Mouse (Mus musculus): ENCODE data around the gene Pusl1.

Pusl1 gene

DNA sequence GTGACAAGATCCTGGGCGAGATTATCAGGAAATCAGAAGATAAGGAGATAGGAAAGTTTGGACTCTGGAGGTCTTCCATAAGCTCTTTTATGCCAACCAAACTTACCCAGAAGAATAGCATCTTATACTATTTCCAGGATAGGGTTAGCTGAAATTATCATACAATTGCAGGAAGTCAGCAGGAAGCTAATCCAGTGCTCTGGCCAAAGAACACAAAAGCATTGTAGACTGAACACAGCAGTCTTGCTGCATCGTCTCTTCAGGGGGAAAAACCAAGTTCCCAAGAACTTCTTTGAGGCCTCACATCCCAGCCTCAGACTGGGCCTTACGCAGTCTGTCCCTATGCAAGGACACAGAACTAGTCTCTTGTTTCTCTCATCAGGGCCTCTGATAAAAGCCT is 8.0 kb downstream of the Pusl1 start:
- peak; percentile 0 for DNase-seq

DNA sequence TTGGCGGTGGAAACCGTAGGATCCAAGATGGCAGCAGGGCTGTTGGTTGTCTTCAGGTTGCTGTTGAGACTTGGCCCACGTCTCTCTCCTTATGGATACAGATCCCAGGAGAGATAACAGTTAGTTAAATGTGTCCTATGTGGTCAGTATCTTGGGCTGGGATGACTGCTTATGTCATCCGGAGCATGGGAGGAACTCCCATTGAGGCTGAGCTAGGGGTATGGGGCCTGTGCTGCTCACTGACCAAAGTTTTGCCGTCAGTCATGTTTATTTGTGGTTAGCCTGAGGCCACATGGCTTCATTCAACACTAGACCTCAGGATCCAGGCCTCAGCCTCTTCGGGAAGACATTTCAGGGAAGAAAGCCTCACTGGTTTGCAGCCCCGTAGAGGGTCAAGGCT is 20.2 kb downstream of the Pusl1 start:
- DNase-seq: no peak

DNA sequence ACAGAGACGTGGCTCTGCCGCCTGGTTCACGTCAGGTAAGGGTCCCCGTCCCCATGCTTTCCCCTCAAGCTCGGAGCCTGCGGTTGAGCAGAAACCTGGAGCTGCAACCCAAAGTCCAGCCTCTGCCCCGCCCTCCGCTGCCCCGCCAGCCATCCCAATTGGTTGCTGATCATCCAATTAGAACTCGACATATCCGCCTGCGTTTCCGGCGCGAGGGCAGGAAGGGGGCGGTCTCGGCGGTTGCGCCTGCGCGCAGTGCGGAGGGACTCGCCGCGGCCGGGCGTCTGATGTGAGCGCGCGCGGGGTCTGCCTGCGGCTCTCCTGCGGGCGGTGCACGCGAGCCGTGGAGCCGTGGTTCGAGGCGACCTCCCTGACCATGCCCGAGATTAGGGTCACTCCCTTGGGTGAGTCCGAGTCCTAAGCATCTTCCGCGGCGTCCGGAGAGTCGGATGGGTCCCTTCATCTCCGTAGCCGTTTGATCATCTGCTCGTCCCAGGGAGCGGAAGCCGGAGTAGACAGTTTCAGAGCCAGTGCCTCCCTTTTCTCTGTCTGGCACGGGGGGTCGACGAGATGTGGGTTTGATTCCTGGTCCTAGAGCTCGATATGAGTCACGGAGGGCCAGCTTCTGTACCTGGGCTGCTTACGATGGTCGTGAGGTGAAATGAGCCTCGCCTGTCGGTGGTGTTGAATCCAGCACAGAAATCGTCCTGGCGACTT is 22.1 kb downstream of the Pusl1 start, which contains the start of the genes Cptp and Ints11:
Cptp (minus strand) TSS at position 124 of the 717 bp plus-strand sequence.
Ints11 (plus strand) TSS at position 230 of the 717 bp plus-strand sequence.
- peak; percentile 96 for DNase-seq

DNA sequence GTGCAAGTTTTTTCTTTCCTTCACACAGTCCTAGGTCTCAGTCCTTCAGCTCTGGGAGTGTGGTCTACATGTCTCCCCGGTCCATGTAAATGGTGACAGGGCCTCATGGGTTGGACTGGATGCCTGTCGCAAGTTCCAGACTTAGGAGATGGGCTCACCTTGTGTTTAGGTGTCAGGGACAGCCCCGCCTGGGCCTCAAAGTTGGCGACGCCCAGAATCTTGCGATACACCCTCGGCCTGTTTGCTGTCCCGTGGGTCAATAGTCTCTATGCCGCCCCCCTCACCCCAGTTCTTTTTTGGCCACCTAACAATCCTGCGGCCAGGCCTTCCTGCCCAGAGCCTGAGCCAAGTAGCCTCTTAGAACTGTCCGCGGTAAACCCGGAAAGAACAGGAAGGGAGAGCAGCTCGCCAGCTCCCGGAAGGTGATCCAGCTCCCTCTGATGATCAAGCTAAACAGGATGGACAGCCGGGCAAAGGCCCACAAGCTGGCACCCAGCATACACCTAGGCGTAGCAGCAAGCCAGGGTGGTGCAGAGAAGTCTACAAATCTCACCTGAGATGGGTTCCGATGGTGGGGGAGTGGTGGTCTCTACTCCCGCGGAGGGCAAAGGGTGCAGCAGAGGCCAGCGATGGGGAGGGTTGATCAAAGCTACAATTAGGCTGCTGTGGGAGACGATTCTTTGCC is 22.8 kb downstream of the Pusl1 start:
- DNase-seq: no peak

DNA sequence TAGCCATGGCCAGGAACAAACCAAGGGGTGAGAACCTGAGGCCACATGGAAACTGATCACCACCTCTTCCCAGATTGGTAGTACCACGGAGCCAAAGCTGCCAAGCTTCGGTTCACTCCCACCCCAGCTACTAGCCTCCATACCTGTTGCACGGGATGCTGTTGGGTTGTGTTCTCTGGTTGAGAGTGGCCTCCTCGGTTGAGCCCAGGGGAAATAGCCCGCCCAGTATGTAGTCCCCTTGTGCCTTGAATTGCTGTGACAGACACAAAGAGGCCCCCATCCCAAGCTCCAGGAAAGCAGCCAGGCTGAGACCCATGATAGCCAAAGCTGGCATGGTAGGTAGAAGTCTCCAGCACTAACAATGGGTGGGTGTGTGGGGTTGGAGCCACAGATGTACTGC is 28.6 kb downstream of the Pusl1 start, which contains the start of gene Tas1r3:
Tas1r3 (minus strand) TSS at position 362 of the 400 bp plus-strand sequence.
- DNase-seq: peak; percentile 19

DNA sequence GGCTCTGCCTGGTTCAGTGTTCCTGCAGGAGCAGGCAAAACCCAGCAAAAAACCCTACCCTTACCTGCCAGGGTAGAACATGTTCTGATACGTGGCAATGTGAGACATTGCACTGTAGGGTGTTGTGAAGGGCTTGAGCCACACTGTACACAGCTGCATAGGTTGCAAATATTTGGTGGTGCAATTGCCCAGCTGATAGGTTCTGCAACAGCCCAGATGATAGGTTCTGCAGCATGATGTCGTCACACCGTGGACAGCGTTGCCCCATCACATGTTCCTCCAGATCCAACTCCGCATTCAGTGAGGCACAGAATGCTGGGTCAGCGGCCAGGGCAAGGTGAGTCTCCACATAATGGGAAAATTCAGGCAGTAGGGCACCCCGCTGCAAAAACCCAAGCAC is 29.8 kb downstream of the Pusl1 start:
- DNase-seq: no peak

DNA sequence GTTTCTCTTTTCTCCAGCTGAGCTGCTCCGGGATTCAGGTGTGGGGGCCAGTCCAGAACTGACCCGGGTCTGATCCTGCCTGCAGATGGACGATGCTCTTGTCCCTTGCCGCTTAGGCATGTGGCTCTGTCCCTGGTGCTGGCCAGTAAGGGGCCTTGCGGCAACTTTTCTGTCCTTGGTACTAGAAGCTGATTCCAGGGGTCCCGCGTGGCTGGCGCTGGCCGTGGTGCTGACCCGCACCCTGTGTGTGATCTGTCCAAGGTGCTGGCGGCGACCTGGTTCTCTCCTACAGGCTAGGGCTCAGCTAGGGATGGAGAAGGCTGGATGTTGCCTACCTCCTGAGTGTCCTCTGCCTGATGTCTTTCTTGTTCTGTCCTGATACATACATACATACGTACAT is 32.3 kb downstream of the Pusl1 start:
- DNase-seq: peak; percentile 7

DNA sequence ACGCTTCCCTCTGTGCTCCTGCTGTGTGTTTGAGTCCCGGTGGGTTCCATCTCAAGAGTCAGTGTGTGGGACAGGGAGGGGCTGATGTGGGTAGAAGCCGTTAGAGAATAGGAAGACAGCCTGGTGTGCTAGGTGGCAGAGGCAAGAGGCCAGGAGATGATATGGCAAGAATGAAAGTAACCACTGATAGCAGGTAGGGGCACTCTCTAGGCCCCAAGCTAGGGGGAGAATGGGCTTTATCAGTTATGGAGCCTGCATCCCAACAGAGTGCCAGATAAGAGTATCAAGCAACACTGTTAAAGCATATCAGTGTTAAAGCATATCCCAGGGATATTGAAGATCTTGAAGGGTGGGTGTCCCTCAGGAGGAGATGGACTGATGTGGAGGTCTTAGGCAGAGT is 34.7 kb downstream of the Pusl1 start:
- no peak for DNase-seq

DNA sequence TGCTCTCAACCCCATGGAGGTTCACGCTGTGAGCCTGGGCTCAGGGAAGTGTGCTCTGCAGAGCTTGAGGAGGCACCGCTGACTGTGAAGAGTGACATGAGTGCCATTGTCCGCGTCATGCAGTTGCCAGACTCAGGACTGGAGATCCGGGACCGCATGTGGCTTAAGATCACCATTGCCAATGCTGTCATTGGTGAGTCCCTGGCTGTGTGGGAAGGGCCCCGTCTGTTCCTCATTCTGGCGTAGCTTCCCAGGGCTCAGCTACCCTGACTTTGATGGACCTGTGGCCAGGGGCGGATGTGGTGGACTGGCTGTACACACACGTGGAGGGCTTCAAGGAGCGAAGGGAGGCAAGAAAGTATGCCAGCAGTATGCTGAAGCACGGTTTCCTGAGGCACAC is 35.5 kb downstream of the Pusl1 start:
- DNase-seq: peak; percentile 59

DNA sequence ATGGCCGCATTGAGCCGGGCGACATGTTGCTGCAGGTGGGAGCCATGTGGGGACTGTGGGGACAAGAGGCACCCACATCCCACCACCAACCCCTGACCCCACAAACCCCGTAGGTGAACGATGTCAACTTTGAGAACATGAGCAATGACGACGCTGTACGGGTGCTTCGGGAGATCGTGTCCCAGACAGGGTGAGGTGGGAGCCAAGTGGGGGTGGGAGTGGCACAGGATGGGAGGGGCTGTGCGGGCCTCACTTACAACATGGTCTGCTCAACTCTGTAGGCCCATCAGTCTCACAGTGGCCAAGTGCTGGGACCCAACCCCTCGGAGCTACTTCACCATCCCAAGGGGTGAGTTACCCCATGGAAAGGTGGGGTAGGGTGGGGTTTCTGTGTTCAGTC is 36.6 kb downstream of the Pusl1 start:
- DNase-seq: no peak

DNA sequence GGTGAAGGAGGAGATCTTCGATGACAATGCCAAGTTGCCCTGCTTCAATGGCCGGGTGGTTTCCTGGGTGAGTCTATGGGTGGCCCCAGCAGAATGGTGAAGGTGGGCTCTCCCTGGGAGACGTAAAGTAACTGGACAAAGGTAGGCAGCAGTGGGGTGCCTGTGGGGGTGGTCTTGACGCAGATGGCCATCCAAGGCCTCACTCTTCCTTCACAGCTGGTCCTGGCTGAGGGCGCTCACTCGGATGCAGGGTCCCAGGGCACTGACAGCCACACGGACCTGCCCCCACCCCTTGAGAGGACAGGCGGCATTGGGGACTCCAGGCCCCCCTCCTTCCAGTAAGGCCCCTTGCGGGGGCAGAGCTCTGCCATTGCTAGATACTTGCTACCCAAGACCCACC is 38.2 kb downstream of the Pusl1 start:
- no peak for DNase-seq

DNA sequence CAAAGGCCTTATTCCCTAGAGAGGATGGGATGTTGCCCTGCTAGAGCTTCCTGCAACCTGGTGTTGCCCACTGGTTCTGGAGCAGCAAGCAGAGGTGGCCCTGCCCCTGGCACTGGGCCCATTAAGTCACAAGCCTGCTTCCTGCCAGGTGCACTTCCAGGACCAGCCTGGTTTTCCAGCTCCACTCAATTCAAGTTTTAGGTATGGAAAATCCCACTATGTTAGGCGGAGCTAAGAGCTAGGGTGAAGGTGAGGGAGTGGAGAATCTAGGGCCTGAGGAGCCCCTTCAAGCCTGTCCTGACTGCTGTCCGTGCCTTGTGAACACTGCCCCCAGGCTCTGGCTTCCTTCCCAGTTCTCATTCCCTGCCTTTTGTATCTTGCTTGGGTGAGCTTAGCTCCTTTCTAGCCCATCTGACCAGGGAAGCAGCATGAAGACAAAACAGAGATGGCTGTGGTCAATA is 39.6 kb downstream of the Pusl1 start:
- DNase-seq: peak; percentile 72

DNA sequence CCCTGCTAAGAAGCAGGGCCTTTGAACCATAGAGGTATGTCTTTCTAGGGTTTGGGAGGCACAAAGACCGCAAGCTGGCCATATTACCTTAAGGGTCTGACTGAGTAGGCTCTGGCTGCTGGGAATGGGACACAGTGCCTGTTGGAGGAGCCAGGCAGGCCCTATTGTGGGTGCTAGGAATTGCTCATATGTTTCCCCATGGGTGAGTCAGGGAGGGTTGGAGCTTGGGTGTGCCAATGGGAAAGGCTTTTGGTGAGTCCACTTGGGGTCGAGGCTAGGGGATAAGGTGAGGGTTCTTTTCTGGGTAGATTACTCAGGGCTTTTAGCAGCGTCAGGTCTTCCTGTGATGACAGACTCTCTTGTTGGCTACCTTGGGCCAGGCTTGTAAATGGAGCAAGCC is 40.2 kb downstream of the Pusl1 start:
- no peak for DNase-seq

DNA sequence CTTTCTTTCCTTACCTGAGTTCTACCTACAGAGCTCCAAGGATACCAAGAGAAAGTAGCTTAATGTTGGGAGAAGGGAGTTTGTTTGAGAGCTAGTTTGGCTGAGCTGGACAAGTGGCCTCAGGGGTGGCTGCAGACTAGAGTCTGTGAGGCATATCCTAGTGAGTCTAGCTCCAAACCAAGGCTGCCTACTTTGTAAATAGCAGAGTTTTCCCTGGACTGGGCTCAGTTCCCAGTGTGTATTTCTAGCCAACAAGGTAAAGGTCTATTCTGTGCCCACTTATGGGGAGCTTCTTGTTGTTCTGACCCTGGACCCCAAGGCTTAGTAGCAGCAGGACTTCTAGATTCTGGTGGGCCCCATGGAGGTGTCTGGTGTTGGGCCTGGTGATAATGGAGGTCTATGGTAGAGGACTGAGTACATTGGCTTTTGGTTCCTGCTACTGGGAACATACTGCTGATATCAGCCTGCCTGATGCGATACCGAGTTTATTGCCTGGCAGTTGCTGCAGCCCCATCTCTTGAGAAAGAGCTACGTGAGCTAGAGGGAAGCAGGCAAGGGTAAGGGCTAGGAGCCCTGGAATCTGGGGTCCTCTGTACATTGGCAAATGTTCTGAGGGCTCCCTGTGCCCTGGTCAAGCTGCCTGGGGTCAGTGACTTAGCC is 41.7 kb downstream of the Pusl1 start:
- DNase-seq: no peak

DNA sequence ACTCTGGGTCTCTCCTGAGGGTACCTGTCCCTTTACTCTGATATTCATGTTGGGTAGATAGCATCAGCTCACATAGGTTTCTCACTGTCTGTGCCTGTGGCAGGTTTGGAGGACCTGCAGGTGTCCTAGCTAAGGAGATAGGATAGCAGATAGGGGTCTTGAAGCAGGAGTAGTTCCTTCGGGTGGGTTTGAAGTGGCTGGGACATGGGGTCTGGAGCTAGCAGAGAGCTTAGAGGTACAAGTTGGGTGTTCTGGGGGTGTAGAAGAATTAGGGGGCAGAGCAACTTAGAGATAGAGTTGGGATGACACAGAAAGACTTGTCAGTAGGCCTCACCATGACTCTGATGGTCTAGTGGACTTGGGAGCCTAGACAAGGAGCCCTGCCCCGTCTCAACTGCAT is 42.2 kb downstream of the Pusl1 start:
- no peak for DNase-seq

DNA sequence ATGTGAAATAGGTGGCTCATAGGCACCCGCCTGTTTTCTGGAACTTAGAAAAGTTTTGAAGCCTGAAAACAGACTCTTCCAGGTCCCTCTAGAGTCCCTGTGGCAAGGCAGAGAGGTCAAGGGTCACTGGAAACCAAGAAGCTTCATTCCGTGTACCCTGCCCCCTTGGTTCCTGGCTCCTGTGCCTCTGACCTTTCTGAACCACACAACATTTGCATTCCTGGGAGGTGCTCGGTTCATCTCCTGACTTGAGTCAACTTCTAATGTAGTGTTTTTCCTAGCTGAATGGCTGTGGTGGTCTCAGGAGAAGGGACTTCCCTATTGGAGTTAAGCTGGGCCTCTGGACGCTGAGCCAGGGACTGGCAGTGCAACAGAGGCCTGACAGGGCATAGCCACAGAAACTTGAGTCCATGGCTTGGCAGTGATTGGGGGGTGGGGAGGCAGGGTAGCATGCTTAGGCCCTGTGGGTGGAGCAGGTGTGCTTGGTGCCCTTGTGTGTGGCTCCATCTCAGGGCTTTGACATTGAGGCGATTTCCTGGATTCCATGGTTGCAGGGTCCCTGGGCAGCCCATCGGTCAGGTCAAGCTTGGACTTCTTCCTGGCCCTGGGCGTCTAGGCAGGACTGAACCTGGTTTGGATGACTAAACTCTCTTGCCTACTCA is 43.0 kb downstream of the Pusl1 start:
- DNase-seq: peak; percentile 51

DNA sequence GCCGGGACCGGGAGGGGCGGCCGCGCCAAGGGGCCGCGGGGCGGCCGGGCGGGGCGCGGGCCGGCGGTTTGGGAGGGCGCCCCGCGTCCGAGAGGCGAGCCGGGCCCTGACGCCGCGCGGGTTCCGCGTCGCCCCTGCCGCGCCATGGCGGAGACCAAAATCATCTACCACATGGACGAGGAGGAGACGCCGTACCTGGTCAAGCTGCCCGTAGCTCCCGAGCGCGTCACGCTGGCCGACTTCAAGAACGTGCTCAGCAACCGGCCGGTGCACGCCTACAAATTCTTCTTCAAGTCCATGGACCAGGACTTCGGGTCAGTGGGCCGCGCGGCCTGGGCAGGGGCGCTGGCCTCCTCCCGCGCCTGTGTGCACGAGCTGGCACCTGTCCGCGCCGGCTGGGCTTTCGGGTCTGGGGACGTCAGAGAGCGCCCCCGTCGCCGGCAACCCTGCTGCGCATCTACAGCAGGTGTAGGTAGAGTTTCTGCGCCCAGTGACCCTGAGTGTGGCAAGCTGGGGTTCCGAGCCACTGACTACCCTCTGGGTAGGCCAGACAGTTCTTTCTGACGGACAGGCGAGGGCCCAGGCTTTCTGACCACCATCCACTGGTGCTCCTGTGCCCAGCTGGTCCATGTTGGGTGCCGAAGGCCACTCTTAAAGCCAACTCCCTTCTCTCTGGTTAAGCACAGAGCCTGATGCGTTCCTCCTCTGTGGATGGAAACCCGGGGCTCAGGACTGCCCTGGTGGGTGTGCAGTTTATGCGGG is 43.8 kb downstream of the Pusl1 start:
- peak; percentile 75 for DNase-seq

DNA sequence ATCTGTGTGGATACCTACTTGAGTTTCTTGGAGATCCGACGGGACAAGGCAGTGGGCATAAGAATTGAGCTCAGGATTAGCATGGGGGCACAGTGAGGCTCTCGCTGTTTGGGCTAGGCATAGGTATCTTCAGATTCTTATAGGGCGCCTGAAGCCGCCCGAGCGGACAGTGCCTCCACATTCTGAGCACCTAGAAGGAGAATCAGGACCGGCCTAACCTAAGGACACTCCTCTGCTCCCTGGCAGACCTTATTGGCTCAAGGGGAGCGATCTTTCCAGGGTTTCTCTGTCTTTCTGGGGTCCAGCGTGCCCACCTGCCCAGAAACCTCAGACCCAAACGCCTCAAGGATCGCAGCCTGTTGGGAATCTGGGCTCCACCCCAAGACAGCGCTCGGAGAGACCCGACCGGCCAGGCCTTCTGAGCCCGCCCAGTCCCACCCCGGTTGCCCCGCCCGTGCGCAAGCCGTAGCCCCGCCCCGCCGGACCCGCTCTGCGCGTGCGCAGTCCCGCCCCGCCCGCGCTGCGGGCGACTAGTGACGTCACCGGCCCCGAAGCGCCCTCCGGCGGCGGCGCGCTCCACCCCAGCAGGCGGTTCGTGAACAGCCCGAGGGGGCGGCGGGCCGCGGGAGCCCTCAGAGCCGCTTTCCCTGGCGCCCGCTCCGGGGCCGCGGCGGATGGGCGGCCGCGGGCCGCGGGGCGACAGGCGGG is 44.6 kb downstream of the Pusl1 start, which contains the start of gene Dvl1:
Dvl1 (plus strand) TSS at position 532 of the 708 bp plus-strand sequence.
- peak; percentile 90 for DNase-seq

DNA sequence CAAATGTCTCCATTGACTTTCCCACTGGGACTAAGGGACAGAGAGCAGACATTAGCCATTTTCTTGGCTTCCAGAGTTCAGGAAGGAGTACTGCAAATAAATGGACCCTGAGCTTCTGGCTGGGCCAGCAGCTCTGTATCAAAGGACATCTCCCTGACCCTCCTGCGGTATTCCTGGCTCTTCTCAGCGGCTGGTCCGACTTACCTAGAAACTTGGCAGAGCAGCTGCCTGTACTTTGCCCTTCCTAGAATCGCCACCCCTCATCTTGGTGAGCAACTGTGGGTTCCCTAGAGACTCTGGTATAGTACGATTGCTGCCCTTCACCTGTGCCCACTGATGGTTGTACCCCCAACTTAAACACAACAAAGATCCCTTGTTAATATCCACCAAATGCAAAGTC is 48.4 kb downstream of the Pusl1 start:
- DNase-seq: peak; percentile 14

DNA sequence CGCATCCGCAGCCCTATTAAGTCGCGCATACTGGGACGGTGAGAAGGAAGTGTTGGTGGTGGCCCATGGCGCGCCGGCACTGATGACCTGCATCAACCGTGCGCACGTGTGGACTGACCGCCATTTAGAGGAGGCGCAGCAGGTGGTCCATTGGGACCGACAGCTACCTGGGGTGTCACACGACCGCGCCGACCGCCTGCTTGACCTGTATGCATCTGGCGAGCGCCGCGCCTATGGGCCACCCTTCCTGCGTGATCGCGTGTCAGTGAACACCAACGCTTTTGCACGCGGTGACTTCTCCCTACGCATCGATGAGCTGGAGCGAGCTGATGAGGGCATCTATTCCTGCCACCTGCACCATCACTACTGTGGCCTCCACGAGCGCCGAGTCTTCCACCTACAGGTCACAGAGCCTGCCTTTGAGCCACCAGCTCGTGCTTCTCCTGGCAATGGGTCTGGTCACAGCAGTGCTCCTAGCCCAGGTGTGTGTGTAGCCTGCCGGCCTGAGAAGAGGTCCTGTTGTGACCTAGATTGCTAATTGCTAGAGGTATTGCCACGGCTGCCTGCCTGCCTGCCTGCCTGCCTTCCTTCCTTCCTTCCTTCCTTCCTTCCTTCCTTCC is 49.8 kb downstream of the Pusl1 start:
- DNase-seq: peak; percentile 67

DNA sequence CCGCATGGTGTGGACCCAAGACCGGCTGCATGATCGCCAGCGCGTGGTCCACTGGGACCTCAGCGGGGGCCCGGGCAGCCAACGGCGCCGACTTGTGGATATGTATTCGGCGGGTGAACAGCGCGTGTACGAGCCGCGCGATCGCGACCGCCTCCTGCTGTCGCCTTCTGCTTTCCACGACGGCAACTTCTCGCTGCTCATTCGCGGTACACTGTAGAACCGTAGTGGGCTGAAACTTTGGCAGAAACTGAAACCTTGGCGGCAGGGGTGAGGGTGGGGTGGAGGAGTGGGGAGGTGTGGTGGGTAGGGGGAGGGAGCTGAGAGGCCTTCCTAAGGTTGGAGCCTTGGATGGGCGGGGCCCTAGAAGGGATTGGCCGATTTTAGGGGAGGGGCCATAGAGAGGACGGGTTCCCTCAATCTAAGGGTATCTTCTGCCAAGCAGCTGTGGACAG is 50.6 kb downstream of the Pusl1 start:
- peak; percentile 49 for DNase-seq
